Mouse (Mus musculus) spleen, adult 2 months (tissue): ENCODE measurements at regions not wholly inside any gene's neighbourhood (a gene's known extent, or its start where the extent isn't known, plus 50 kb on each side); places are given as distances from the start of the nearest gene placed in this dataset.

Experiments
- CTCF ChIP-seq: fragments of 200-500 bp; IDR thresholded peaks from 2 replicates; pipeline ENCODE4 v1.5.1; 2011; ENCODE audit warnings: mild to moderate bottlenecking, inconsistent platforms; ENCODE audit not compliant: insufficient read depth, insufficient read length, insufficient replicate concordance; ENCODE audit errors: extremely low read depth
- POLR2A ChIP-seq: fragments of 200-500 bp; IDR thresholded peaks from 2 replicates; pipeline ENCODE4 v1.6.1; 2011; ENCODE audit warnings: low read depth, low read length, inconsistent platforms

GRCm38 (mm10) chr2:169297226-169297625 lies 290.3 kb downstream of the Gm11011 start:
- TF ChIP-seq CTCF (no peak), POLR2A (no peak)
